Mouse (Mus musculus) monocyte, adult 2 months (primary cell): ENCODE measurements around the gene Stx3.

ENCODE experiments used
- DNase-seq, 2 experiments: peaks; one replicate each; pipeline ENCODE4 v3.0.0; 2022; ENCODE audit warnings: low spot score in 2 of 2, low read depth in 1 of 2

Gene Stx3

GRCm38 (mm10) chr19:11730278-11730677, 88.9 kb downstream of the Stx3 start:
- DNase-seq = no peak

- DNase-seq = no peak
Measured at GRCm38 (mm10) chr19:11727304-11727703, 91.9 kb downstream of the Stx3 start.

DNA sequence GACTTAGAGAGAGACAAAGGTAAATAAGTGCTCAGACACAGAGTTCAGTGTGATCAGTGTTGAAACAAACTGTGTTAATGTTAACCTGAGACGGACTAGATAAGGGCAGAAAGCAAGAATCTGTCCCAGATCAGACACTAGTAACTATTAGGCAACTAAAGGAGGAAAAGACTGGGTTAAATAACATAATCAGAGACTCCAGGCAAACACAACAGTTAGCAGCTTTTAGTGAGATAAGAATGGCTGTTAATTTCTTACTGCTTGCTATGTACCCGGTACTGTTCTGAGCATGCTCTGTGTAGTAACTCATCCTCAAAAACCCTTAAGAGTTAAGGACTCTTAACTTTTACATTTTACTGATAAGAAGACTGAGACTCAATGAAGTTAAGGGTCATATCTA, 93.3 kb downstream of the Stx3 start:
- no peak for DNase-seq
